Mouse (Mus musculus): ENCODE measurements around the gene Aff3. TPM values are rescaled to one million over a fixed set of nuclear protein-coding genes. Genes with fewer than 3 reads are reported as not detected.

Aff3 gene
- total RNA-seq, 2 experiments from 2014 or later: 82.9 to 86.5 TPM

- no peak for DNase-seq (ENCODE audit: low spot score in 2 of 2)
- intact Hi-C loops (cut with DNase I): no loop called here
Observed at GRCm38 (mm10) chr1:38237027-38237787, 427.5 kb downstream of the Aff3 start.

GRCm38 (mm10) chr1:38233121-38233520 is 431.6 kb downstream of the Aff3 start:
- no peak for DNase-seq (ENCODE audit: low spot score in 2 of 2)
- intact Hi-C loops (cut with DNase I): no loop called here

DNA sequence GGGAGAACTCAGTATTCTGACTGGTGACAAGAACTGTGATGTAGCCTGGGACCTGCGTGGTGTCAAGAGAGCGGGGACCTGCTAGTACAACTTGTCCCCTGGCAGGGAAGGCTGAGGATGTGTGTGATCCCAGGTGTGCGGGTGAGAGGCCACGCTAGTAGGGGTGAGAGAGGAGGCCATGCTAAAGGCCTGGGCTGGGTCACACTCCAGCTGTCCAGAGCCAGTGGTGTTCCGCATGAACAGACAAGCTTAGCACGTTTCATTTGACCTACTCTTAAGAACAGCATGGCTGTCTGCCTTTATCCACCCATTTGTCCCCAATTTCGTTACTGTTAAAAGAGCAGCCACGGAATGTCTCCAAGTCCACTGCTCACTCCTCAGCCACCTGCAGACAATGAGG is 434.7 kb downstream of the Aff3 start:
- no peak for DNase-seq (ENCODE audit: low spot score in 2 of 2)
- intact Hi-C loops (cut with DNase I): no loop called here

GRCm38 (mm10) chr1:38228806-38229205 is 435.9 kb downstream of the Aff3 start:
- no peak for DNase-seq (ENCODE audit: low spot score in 2 of 2)
- intact Hi-C loops (cut with DNase I): no loop called here

GRCm38 (mm10) chr1:38225166-38225565 is 439.6 kb downstream of the Aff3 start:
- intact Hi-C loops (cut with DNase I): no loop called here
- DNase-seq (ENCODE audit: low spot score in 2 of 2): no peak

DNA sequence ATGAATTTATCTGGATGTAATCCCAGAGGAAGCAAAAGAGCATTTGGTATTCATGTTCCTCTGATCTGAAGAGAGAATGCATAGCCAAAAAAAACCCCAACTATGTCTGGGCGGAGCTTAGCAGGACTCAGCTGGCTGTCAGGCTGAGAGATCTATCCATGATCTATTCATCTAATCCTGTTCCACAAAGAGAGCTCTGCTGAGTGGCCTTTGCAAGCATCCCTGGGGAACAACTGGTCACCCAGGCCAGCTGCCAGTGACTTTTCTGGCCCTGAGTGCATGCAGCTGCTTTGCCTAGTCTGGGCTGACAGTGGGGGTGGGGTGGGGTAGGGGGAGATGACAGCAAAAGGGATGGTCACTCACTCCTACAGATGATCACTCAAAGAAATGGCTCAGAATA is 442.6 kb downstream of the Aff3 start:
- no peak for DNase-seq (ENCODE audit: low spot score in 2 of 2)
- intact Hi-C loops (cut with DNase I): no loop called here

DNA sequence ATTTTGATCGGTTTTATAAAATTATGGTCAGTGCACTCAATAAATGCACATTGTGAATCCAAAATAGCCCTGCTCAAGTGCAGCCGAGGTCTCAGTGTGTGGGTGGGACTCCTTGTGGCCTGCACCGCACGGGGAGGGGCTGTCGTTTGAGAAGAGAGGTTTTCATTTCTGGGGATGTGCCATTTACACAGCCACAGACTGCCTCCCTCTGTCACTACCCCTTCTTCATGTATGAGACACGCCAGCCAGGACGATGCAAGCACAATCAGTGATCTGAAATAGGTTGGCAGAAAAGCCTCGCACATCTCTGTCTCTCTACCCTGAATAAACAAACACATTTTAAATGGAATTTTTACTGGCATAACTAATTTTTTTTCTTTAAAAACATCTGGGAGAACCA is 443.3 kb downstream of the Aff3 start:
- intact Hi-C loops (cut with DNase I): no loop called here
- DNase-seq (ENCODE audit: low spot score in 2 of 2): no peak

DNA sequence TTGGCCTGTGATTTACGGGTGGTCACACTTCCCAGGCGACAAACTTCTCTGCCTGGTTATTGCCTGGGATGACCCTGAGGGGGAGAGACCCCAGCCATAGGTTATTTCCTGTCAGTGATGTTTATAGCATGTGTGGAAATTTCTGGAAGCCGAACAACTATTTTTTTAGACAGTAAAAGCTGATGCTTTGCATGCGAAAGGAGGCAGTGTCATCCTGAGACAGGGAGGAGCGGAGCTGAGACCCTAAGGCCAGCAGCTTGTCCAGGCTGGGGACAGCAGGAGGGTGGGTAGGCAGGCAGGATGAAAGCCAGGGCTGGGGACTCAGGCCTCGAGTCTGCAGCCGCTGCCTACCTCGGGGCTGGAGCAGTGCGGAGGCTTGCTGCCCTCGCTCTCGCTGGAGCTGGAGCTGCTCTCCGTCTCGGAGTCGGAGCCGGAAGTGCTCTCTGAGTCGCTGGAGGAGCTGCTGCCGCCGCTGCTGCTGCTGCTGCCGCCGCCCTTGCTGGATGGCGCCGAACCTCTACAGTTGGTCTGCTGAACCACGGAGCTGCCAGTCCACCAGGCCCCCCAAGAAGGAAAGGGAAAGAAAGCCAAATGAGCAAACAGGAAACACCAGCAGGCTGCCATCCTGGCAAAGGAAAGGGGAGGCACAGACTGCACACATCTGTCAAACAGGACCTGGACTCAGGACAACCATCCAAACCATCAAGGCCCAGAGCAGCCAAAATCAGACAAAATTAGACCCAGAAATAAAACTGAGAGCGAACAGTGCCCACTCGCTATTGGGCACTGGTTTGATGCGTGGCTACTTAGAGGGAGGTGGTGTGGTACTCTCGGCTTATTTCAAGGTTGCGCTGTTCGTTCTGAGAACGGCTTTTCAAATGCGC is 446.6 kb downstream of the Aff3 start:
- DNase-seq (ENCODE audit: low spot score in 2 of 2): no peak
- intact Hi-C loops (cut with DNase I): no loop called here

- intact Hi-C loops (cut with DNase I): no loop called here
Observed at GRCm38 (mm10) chr1:38217098-38217497, 447.7 kb downstream of the Aff3 start.

GRCm38 (mm10) chr1:38213377-38213776 is 451.4 kb downstream of the Aff3 start:
- no peak for DNase-seq (ENCODE audit: low spot score in 2 of 2)
- intact Hi-C loops (cut with DNase I): no loop called here

More at GRCm38 (mm10) chr1:38217098-38217497, 447.7 kb downstream of the Aff3 start:
- DNase-seq (ENCODE audit: low spot score in 2 of 2): no peak

DNA sequence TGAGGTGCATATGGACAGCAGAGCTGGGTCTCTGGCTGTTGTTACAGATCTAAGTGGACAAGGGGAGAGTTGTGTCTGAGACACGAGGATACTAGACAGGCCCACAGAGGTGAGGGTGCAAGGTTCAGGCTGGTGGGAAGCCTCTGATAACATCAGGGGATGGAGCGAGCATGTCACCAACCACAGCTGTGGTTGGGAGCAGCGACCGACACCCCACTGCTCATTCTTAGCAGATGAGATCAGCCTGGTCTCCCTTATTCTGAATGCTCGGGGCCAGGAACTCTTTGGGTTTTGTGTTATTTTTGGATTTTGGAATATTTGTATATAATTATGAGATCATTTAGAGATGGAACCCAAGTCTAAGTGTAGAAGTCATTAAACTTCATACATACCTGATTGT is 452.4 kb downstream of the Aff3 start:
- intact Hi-C loops (cut with DNase I): no loop called here
- DNase-seq (ENCODE audit: low spot score in 2 of 2): no peak

DNA sequence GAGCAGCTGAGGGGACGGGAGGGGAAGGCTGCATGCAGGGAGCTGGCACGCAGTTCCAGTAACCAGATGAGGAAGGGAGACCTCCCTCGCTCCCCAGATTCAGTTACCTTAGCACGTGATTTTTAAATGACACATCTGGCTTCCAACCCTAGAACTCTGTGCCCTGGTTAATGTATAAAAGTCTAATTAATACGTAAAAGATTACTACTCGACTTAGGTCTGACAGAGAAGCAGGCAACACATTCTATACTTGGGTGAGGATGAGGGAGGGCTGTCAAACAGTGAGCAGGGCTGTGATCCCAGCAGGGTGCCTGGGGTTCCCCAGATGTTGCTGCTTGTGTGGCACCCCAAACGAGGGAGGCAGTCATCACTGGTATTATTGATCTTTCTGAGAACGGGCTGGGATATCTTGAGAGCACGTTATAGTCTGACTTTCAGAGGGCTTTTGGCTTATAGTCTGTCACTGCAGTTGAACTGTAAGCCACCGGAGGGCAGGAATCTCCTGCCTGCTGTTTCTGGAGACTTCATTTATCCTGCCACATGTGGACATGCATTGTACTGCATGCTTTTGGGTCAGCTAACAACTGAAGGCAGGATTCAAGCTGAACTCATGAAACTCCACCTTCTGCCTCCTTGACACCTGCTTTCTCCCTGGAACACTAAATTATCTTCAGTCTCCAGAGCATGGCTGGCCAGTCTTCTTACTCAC is 462.1 kb downstream of the Aff3 start:
- intact Hi-C loops (cut with DNase I): no loop called here
- peak in 1 of 2 experiments; percentile 81 for DNase-seq (ENCODE audit: low spot score in 2 of 2)

DNA sequence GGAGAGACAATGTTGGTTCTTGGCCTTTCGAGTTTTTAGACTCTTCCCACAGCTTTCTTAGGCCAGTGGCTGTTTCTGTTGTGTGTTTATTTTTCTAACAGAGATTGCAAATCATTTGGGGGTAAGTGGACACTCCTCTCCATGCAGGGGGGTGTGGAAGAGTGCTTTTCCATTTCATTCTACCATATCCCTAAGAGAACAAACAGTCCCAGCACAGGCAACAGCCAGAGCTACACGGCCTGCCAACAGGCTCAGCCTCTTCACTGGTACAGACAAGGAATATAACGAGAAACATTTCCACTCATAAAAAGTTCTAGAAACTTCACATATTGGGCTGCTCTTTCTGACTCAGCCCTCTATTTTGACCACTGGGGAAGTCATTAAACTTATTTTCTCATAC is 463.0 kb downstream of the Aff3 start:
- DNase-seq (ENCODE audit: low spot score in 2 of 2): no peak
- intact Hi-C loops (cut with DNase I): no loop called here

- intact Hi-C loops (cut with DNase I): no loop called here
- DNase-seq (ENCODE audit: low spot score in 2 of 2): peak in 1 of 2 experiments; percentile 43
Observed at GRCm38 (mm10) chr1:38199669-38200635, 464.8 kb downstream of the Aff3 start.

DNA sequence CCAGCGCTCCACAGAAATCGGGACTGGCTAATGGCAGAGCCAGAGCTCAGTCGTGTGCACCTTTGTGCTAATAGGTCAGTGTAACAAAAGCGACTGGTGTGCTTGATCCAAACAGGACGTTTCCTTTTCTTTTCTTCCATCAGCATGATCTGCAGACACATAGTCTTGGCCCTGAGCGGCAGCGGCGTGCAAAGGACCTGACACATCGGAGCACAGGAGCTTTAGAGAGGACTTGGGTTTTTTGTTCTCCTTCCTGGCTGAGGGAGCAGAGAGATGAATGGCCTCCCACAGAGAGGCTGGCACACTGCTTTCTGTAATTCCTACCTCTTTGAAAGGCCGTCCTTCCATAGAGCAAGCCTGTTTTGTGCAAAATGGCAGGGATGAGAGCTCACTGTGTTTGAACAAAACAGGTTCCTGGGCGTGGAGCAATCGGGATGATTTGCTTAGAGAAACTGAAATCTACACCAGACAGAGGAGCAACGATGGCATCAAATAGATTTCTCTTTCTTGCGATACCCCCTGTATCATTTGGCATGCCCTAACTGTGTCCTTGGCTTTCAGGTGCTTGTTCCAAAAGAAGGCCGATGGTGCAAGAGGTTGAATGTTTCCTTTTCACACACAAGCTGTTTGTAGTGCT is 466.2 kb downstream of the Aff3 start:
- no peak for DNase-seq (ENCODE audit: low spot score in 2 of 2)
- intact Hi-C loops (cut with DNase I): no loop called here

GRCm38 (mm10) chr1:38197145-38197682 is 467.5 kb downstream of the Aff3 start:
- intact Hi-C loops (cut with DNase I): no loop called here
- peak in 1 of 2 experiments; percentile 35 for DNase-seq (ENCODE audit: low spot score in 2 of 2)

DNA sequence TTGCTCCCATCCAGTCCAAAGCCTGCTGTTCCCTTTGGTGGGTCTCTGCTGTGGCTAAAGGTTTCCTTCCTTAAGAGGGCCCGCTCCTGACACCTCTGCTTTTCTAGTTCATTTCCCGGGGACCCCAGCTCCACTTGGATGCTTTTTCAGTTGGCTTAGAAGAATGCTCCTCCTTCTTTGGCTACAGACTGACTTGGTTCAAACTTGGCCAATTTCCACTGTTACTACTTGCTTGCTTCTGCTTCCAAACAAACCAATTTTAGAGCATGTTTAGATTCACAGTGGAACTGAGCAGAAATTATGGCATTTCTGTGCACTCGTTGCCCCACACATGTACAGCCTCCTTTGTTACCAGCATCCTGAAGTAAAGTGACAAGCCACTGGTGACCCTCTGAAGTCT is 469.0 kb downstream of the Aff3 start:
- intact Hi-C loops (cut with DNase I): no loop called here

GRCm38 (mm10) chr1:38186227-38186545 is 478.6 kb downstream of the Aff3 start:
- no peak for DNase-seq (ENCODE audit: low spot score in 2 of 2)
- intact Hi-C loops (cut with DNase I): loop anchor here (5.0 to 10.0 kb wide), 2 partner anchors 439 to 581 kb away; no protein-coding TSS in a partner anchor

More for the DNA sequence above, 469.0 kb downstream of the Aff3 start:
- DNase-seq (ENCODE audit: low spot score in 2 of 2): no peak
